Mouse (Mus musculus) left cerebral cortex, adult 18-20 months (tissue): Measurements from ENCODE around the gene Vmn1r125. TPM values are rescaled to one million over a fixed set of nuclear protein-coding genes. Genes with fewer than 3 reads are reported as not detected.
"Not testable (repeated sequence)": the region's sequence is repeated elsewhere in the genome, so short reads cannot be mapped to it uniquely, and the experiment has no call there.

Experiments used
- DNase-seq, 2 experiments: peaks; one replicate each; pipeline ENCODE4 v3.0.0; 2021 to 2022; ENCODE audit warnings: low spot score in 2 of 2, mixed read lengths in 1 of 2
- long read RNA-seq, 2 experiments: library from polyadenylated mRNA; stranded (forward); transcript quantifications; one replicate each; pipeline ENCODE4 v2.0.0; 2021
- total RNA-seq, 2 experiments: library from RNA; stranded (reverse); gene quantifications; 2 replicates each; pipeline ENCODE4 v1.2.3; 2021

The Vmn1r125 gene
- total RNA-seq: not detected
- long read RNA-seq, experiment 1: 0 reads
- long read RNA-seq, experiment 2: 0 reads

DNA sequence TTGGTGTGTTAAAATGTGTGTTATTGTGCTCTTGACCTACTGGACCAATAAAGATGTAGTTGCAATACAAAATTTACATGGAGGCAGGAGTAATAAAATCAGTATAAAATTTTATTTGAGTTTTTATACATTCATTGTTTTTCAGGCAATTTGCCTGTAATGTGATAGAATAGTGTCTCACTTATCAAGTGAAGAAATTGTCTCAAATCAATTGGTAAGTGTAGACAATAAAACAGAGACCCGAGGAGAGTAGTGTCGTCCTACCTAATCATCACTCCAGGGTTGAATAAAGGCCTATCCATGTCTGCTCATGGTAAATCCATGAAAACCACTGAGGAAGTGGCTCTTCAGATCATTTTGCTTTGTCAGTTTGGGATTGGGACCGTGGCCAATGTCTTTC, at the start of gene Vmn1r125:
Gene Vmn1r125 (plus strand): TSS at position 301 of the 400 bp plus-strand sequence.
- not testable (repeated sequence) for DNase-seq

DNA sequence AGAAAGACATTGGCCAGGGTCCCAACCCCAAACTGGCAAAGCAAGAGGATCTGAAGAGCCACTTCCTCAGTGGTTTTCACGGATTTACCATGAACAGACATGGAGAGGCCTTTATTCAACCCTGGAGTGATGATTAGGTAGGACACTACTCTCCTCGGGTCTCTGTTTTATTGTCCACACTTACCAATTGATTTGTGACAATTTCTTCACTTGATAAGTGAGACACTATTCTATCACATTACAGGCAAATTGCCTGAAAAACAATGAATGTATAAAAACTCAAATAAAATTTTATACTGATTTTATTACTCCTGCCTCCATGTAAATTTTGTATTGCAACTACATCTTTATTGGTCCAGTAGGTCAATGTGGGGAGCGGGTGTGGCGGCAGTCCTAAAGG, 11.5 kb upstream of the Vmn1r125 start, which contains the start of gene Vmn1r124:
Gene Vmn1r124 (minus strand): TSS at position 101 of the 400 bp plus-strand sequence.
- DNase-seq: not testable (repeated sequence)

DNA sequence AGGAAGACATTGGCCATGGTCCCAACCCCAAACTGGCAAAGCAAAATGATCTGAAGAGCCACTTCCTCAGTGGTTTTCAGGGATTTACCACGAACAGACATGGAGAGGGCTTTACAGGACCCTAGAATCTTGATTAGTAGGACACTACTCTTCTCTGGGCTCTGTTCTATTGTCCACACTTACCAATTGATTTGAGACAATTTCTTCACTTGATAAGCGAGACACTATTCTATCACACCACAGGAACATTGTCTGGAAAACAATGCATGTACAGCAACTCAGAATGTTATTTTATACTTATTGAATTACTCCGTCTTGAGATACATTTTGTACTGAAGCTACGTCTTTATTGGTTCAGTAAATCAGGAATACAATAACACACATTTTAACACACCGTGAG, 29.4 kb downstream of the Vmn1r125 start, which contains the start of gene Vmn1r126:
Gene Vmn1r126 (minus strand): TSS at position 101 of the 400 bp plus-strand sequence.
- DNase-seq: not testable (repeated sequence)

DNA sequence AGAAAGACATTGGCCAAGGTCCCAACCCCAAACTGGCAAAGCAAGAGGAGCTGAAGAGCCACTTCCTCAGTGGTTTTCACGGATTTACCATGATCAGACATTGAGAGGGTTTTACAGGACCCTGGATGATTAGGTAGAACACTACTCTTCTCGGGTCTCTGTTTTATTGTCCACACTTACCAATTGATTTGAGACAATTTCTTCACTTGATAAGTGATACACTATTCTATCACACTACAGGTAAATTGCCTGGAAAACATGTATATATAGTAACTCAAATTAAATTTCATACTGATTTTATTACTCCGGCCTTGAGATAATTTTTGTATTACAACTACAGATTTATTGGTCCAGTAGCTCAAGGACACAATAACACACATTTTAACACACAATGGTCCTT, 47.8 kb downstream of the Vmn1r125 start, which contains the start of gene Vmn1r127:
Gene Vmn1r127 (minus strand): TSS at position 101 of the 400 bp plus-strand sequence.
- DNase-seq: not testable (repeated sequence)

Other genes with a start within 250 kb of the Vmn1r125 start
- gene Vmn1r120, start 218.4 kb upstream of the Vmn1r125 start, total RNA-seq: not detected
- not detected for gene Vmn1r121, start 173.7 kb upstream of the Vmn1r125 start, total RNA-seq
- gene Vmn1r122, start 138.1 kb upstream of the Vmn1r125 start, total RNA-seq: not detected
- gene Vmn1r123, start 110.0 kb upstream of the Vmn1r125 start, total RNA-seq: not detected
- gene Gm5157, start 81.8 kb upstream of the Vmn1r125 start, total RNA-seq: not detected
- gene Vmn1r124, start 11.6 kb upstream of the Vmn1r125 start, total RNA-seq: not detected
- gene Vmn1r126, start 29.3 kb downstream of the Vmn1r125 start, total RNA-seq: not detected
- gene Vmn1r127, start 47.7 kb downstream of the Vmn1r125 start, total RNA-seq: not detected
- gene Vmn1r128, start 77.2 kb downstream of the Vmn1r125 start, total RNA-seq: not detected
- not detected for gene Vmn1r129, start 89.1 kb downstream of the Vmn1r125 start, total RNA-seq
- gene Gm6882, start 160.6 kb downstream of the Vmn1r125 start, total RNA-seq: not detected
- gene Vmn1r130, start 239.6 kb downstream of the Vmn1r125 start, total RNA-seq: not detected